Mouse (Mus musculus) neural tube, embryonic 12.5 days (tissue): ENCODE data around the gene Sulf2. TPM values are rescaled to one million over a fixed set of nuclear protein-coding genes. Genes with fewer than 3 reads are reported as not detected.
A peak's percentile ranks its signal among the peaks of the same experiment; 100 is the strongest.

ENCODE experiments used
- ATAC-seq: fragments of 200-750 bp; cut with Nextera tagmentation; 2 replicates; pipeline ENCODE4 v1.8.0; 2017; ENCODE audit warnings: low read depth, mild to moderate bottlenecking, moderate TSS enrichment, moderate library complexity; ENCODE audit not compliant: low FRiP score
- H3K27ac ChIP-seq: fragments of 300-500 bp; sonication (generic); 2 replicates; pipeline ENCODE4 v1.5.1; 2016
- H3K27me3 ChIP-seq: fragments of 300-500 bp; sonication (generic); replicated peaks from 2 replicates; pipeline ENCODE4 v1.6.1; 2016; ENCODE audit warnings: mild to moderate bottlenecking
- H3K36me3 ChIP-seq: fragments of 300-500 bp; sonication (generic); 2 replicates; pipeline ENCODE4 v1.6.1; 2016; ENCODE audit warnings: mild to moderate bottlenecking
- H3K4me1 ChIP-seq: fragments of 300-500 bp; sonication (generic); 2 replicates; pipeline ENCODE4 v1.6.1; 2016
- H3K4me2 ChIP-seq: fragments of 300-500 bp; sonication (generic); replicated peaks from 2 replicates; pipeline ENCODE4 v1.6.1; 2016; ENCODE audit warnings: mild to moderate bottlenecking
- H3K4me3 ChIP-seq: fragments of 300-500 bp; sonication (generic); 2 replicates; pipeline ENCODE4 v1.5.1; 2016
- H3K9ac ChIP-seq: fragments of 300-500 bp; sonication (generic); 2 replicates; pipeline ENCODE4 v1.6.1; 2016; ENCODE audit warnings: mild to moderate bottlenecking
- H3K9me3 ChIP-seq: fragments of 300-500 bp; sonication (generic); 2 replicates; pipeline ENCODE4 v1.6.1; 2016; ENCODE audit warnings: mild to moderate bottlenecking
- WGBS: fragments of 180-500 bp; shearing (Covaris S2); methylation state at CpG from one replicate; pipeline ENCODE4 v1.1.7; 2016; 5-methylcytosine and 5-hydroxymethylcytosine counted together
- polyA plus RNA-seq: library from polyadenylated mRNA; unstranded; fragments of >200 nt; fragmentation: Nextera tagmentation; extraction: Ambion mirVana; gene quantifications from 2 replicates; pipeline ENCODE4 v1.2.1, GENCODE M21; 2016

The Sulf2 gene
- polyA plus RNA-seq, 1 experiment from 2014 or later, result 152 TPM

- Histone ChIP-seq H3K36me3 (peaks cover 7% of the 10 kb centered on the region), H3K27ac (no peak overlapping the region), H3K4me3 (no peak overlapping the region), H3K4me2 (no peak overlapping the region), H3K9me3 (no peaks in the 10 kb centered on the region), H3K27me3 (no peaks in the 10 kb centered on the region), H3K9ac (no peak overlapping the region), H3K4me1 (peaks cover 34% of the 10 kb centered on the region)
- 28% methylated on average over 4 of the region's 4 CpGs for WGBS
- no peak for ATAC-seq
Measured at GRCm38 (mm10) chr2:166108326-166108725, 47.1 kb downstream of the Sulf2 start.

GRCm38 (mm10) chr2:166107911-166108310 lies 47.6 kb downstream of the Sulf2 start:
- peaks cover 38% of the 10 kb centered on the region for H3K4me1 ChIP-seq
- ATAC-seq, result no peak
- 66% methylated on average over 5 of the region's 5 CpGs for WGBS
- H3K27me3 ChIP-seq, result no peaks in the 10 kb centered on the region
- H3K4me2 ChIP-seq, result no peak overlapping the region
- H3K36me3 ChIP-seq, result peaks cover 4% of the 10 kb centered on the region
- H3K4me3 ChIP-seq, result no peak overlapping the region
- H3K27ac ChIP-seq, result no peak overlapping the region
- H3K9me3 ChIP-seq, result no peaks in the 10 kb centered on the region
- no peak overlapping the region for H3K9ac ChIP-seq

- H3K27ac ChIP-seq, result no peak overlapping the region
Measured at GRCm38 (mm10) chr2:166106631-166107030, 48.8 kb downstream of the Sulf2 start.

GRCm38 (mm10) chr2:166105911-166106310 lies 49.6 kb downstream of the Sulf2 start:
- no peak overlapping the region for H3K9ac ChIP-seq
- H3K4me3 ChIP-seq, result no peak overlapping the region
- peaks cover 30% of the 10 kb centered on the region for H3K4me1 ChIP-seq
- H3K27me3 ChIP-seq, result no peaks in the 10 kb centered on the region
- H3K4me2 ChIP-seq, result no peak overlapping the region
- H3K36me3 ChIP-seq, result peaks cover 3% of the 10 kb centered on the region; the same call in 1 of the 2 replicates
- no peak overlapping the region for H3K27ac ChIP-seq
- H3K9me3 ChIP-seq, result no peaks in the 10 kb centered on the region
- 79% methylated on average over 9 of the region's 9 CpGs for WGBS
- no peak for ATAC-seq

More at GRCm38 (mm10) chr2:166106631-166107030, 48.8 kb downstream of the Sulf2 start:
- ATAC-seq, result no peak
- Histone ChIP-seq H3K4me2 (no peak overlapping the region), H3K36me3 (peaks cover 3% of the 10 kb centered on the region; the same call in 1 of the 2 replicates), H3K4me3 (no peak overlapping the region), H3K27me3 (no peaks in the 10 kb centered on the region), H3K9me3 (no peaks in the 10 kb centered on the region), H3K4me1 (peaks cover 30% of the 10 kb centered on the region), H3K9ac (no peak overlapping the region)
- WGBS, result 63% methylated on average over 2 of the region's 2 CpGs

- WGBS, result 57% methylated on average over 7 of the region's 7 CpGs
- Histone ChIP-seq H3K4me1 (peaks cover 41% of the 10 kb centered on the region), H3K36me3 (no peaks in the 10 kb centered on the region; the same call in 1 of the 2 replicates), H3K9ac (no peak overlapping the region), H3K4me2 (no peak overlapping the region), H3K9me3 (no peaks in the 10 kb centered on the region), H3K27ac (no peak overlapping the region), H3K27me3 (no peaks in the 10 kb centered on the region), H3K4me3 (no peak overlapping the region)
- peak; percentile 30; the same call in 1 of the 2 replicates for ATAC-seq
Measured at GRCm38 (mm10) chr2:166102893-166103292, 52.6 kb downstream of the Sulf2 start.

GRCm38 (mm10) chr2:166100309-166101262 lies 54.9 kb downstream of the Sulf2 start:
- H3K4me1 ChIP-seq, result peaks cover 30% of the 10 kb centered on the region
- no peak overlapping the region for H3K4me2 ChIP-seq
- no peak overlapping the region for H3K9ac ChIP-seq
- no peak overlapping the region for H3K4me3 ChIP-seq
- H3K36me3 ChIP-seq, result peaks cover 3% of the 10 kb centered on the region; the same call in 1 of the 2 replicates
- 82% methylated on average over 21 of the region's 21 CpGs for WGBS
- no peak overlapping the region for H3K27ac ChIP-seq
- no peak for ATAC-seq
- no peaks in the 10 kb centered on the region for H3K27me3 ChIP-seq
- H3K9me3 ChIP-seq, result no peaks in the 10 kb centered on the region

- H3K9me3 ChIP-seq, result no peaks in the 10 kb centered on the region
- no peak for ATAC-seq
- no peaks in the 10 kb centered on the region for H3K27me3 ChIP-seq
- no peak overlapping the region for H3K9ac ChIP-seq
- no peak overlapping the region; the same call in 1 of the 2 replicates for H3K27ac ChIP-seq
- peaks cover 19% of the 10 kb centered on the region; the same call in 1 of the 2 replicates for H3K4me1 ChIP-seq
- WGBS, result 80% methylated on average over 15 of the region's 15 CpGs
- H3K4me2 ChIP-seq, result no peak overlapping the region
- peaks cover 25% of the 10 kb centered on the region for H3K36me3 ChIP-seq
- H3K4me3 ChIP-seq, result no peak overlapping the region
Measured at GRCm38 (mm10) chr2:166098292-166098933, 57.0 kb downstream of the Sulf2 start.

GRCm38 (mm10) chr2:166097443-166098291 lies 57.8 kb downstream of the Sulf2 start:
- WGBS, result 86% methylated on average over 18 of the region's 18 CpGs
- no peaks in the 10 kb centered on the region for H3K9me3 ChIP-seq
- H3K9ac ChIP-seq, result no peak overlapping the region
- no peaks in the 10 kb centered on the region for H3K27me3 ChIP-seq
- ATAC-seq, result no peak
- no peak overlapping the region for H3K27ac ChIP-seq
- H3K4me3 ChIP-seq, result no peak overlapping the region
- H3K36me3 ChIP-seq, result peaks cover 32% of the 10 kb centered on the region
- H3K4me1 ChIP-seq, result peaks cover 13% of the 10 kb centered on the region; the same call in 1 of the 2 replicates
- no peak overlapping the region for H3K4me2 ChIP-seq

GRCm38 (mm10) chr2:166096834-166097233 lies 58.6 kb downstream of the Sulf2 start:
- no peak overlapping the region for H3K4me2 ChIP-seq
- WGBS, result 93% methylated on average over 1 of the region's 1 CpGs
- no peak for ATAC-seq
- peaks cover 40% of the 10 kb centered on the region for H3K36me3 ChIP-seq
- H3K27me3 ChIP-seq, result no peaks in the 10 kb centered on the region
- H3K9me3 ChIP-seq, result no peaks in the 10 kb centered on the region
- no peak overlapping the region for H3K4me3 ChIP-seq
- no peak overlapping the region for H3K27ac ChIP-seq
- no peak overlapping the region for H3K9ac ChIP-seq
- peaks cover 13% of the 10 kb centered on the region; the same call in 1 of the 2 replicates for H3K4me1 ChIP-seq

GRCm38 (mm10) chr2:166096300-166096699 lies 59.2 kb downstream of the Sulf2 start:
- H3K9me3 ChIP-seq, result no peaks in the 10 kb centered on the region
- no peak overlapping the region for H3K4me2 ChIP-seq
- WGBS, result 91% methylated on average over 6 of the region's 6 CpGs
- peaks cover 13% of the 10 kb centered on the region; the same call in 1 of the 2 replicates for H3K4me1 ChIP-seq
- no peak overlapping the region for H3K9ac ChIP-seq
- H3K27me3 ChIP-seq, result no peaks in the 10 kb centered on the region
- ATAC-seq, result no peak
- no peak overlapping the region for H3K4me3 ChIP-seq
- no peak overlapping the region for H3K27ac ChIP-seq
- H3K36me3 ChIP-seq, result peaks cover 46% of the 10 kb centered on the region

- 94% methylated on average over 6 of the region's 6 CpGs for WGBS
- Histone ChIP-seq H3K4me2 (no peak overlapping the region), H3K4me3 (no peak overlapping the region), H3K9ac (no peak overlapping the region), H3K9me3 (no peaks in the 10 kb centered on the region), H3K36me3 (peaks cover 68% of the 10 kb centered on the region), H3K27ac (no peak overlapping the region), H3K27me3 (no peaks in the 10 kb centered on the region), H3K4me1 (0 out of 2 replicates have a peak, but pooled peaks cover 4% of the 10 kb centered on the region)
- no peak for ATAC-seq
Measured at GRCm38 (mm10) chr2:166092412-166092811, 63.1 kb downstream of the Sulf2 start.
